8 mouse cellular contexts compared by ENCODE assay signal in genomic region chr10:69399814-69400385, GRCm38 (mm10). TPM values are rescaled to one million over a fixed set of nuclear protein-coding genes. Genes with fewer than 3 reads are reported as not detected.
DNase-seq lines count a peak whose midpoint lies in the region; ATAC-seq lines count a peak whose summit lies in the region.

No protein-coding gene starts in this region.

- H3K27me3 ChIP-seq in heart, embryonic 11.5 days (ENCODE audit: control insufficient read depth, insufficient read depth, low read length): peaks cover 42% of the 10 kb centered on the region
- H3K27me3 ChIP-seq in forebrain, embryonic 13.5 days: peaks cover 60% of the 10 kb centered on the region
- H3K27me3 ChIP-seq in neural tube, embryonic 11.5 days (ENCODE audit: control insufficient read depth, insufficient read depth, low read length): peaks cover 37% of the 10 kb centered on the region

- intact Hi-C loops in heart, postnatal 10 days (cut with DNase I): no loop called here

- H3K9me3 ChIP-seq in heart, embryonic 11.5 days (replicated peaks; ENCODE audit: control insufficient read depth, low read length): no peaks in the 10 kb centered on the region
- no peaks in the 10 kb centered on the region for H3K9me3 ChIP-seq in forebrain, embryonic 13.5 days (replicated peaks)
- no peaks in the 10 kb centered on the region for H3K9me3 ChIP-seq in neural tube, embryonic 11.5 days (ENCODE audit: control insufficient read depth, low read length)

- H3K36me3 ChIP-seq in heart, embryonic 11.5 days (ENCODE audit: control insufficient read depth, insufficient read depth, low read length): no peaks in the 10 kb centered on the region
- no peaks in the 10 kb centered on the region for H3K36me3 ChIP-seq in forebrain, embryonic 13.5 days (ENCODE audit: poor library complexity, severe bottlenecking)
- H3K36me3 ChIP-seq in neural tube, embryonic 11.5 days (ENCODE audit: control insufficient read depth, insufficient read depth, low read length): no peaks in the 10 kb centered on the region

- no peak for ATAC-seq in heart, embryonic 11.5 days (replicated peaks; ENCODE audit: insufficient number of reproducible peaks, low FRiP score, low TSS enrichment)
- no peak for ATAC-seq in forebrain, embryonic 13.5 days
- no peak for ATAC-seq in neural tube, embryonic 11.5 days (ENCODE audit: insufficient read depth, low FRiP score, low TSS enrichment)

- WGBS in heart, embryonic 11.5 days (ENCODE audit: insufficient replicate concordance): 4% methylated on average over 17 of the region's 17 CpGs
- 3% methylated on average over 17 of the region's 17 CpGs for WGBS in forebrain, embryonic 13.5 days
- 4% methylated on average over 17 of the region's 17 CpGs for WGBS in neural tube, embryonic 11.5 days

- H3K9ac ChIP-seq in heart, embryonic 11.5 days (ENCODE audit: low read depth, low read length): no peak overlapping the region
- 0 out of 2 replicates have a peak overlapping the region, but pooled peaks have one; percentile 64 for H3K9ac ChIP-seq in forebrain, embryonic 13.5 days
- H3K9ac ChIP-seq in neural tube, embryonic 11.5 days (ENCODE audit: low read length): no peak overlapping the region

- DNase-seq in heart, postnatal 10 days: no peak
- peak; percentile 21 to 53 for DNase-seq in kidney, postnatal 25 days
- DNase-seq in neural tube, embryonic 11.5 days (ENCODE audit: low spot score): peak; percentile 44
- DNase-seq in urinary bladder, adult 18-20 months (ENCODE audit: low spot score in 2 of 2): no peak
- DNase-seq in layer of hippocampus, postnatal 36 days: no peak
- DNase-seq in spleen, postnatal 14 days (ENCODE audit: low spot score in 2 of 2): no peak

- H3K4me3 ChIP-seq in heart, embryonic 11.5 days (ENCODE audit: low read depth, low read length): peak overlapping the region; percentile 65
- peak overlapping the region; percentile 55 for H3K4me3 ChIP-seq in forebrain, embryonic 13.5 days
- H3K4me3 ChIP-seq in neural tube, embryonic 11.5 days (ENCODE audit: low read depth, low read length): peak overlapping the region; percentile 53

- peak overlapping the region; percentile 98 for H3K4me2 ChIP-seq in heart, embryonic 11.5 days
- peak overlapping the region; percentile 99 for H3K4me2 ChIP-seq in forebrain, embryonic 13.5 days
- peak overlapping the region; percentile 100 for H3K4me2 ChIP-seq in neural tube, embryonic 11.5 days (ENCODE audit: low read depth)

- peaks cover 4% of the 10 kb centered on the region; the same call in 1 of the 2 replicates for H3K4me1 ChIP-seq in heart, embryonic 11.5 days (ENCODE audit: control insufficient read depth, insufficient read depth, low read length)
- peaks cover 25% of the 10 kb centered on the region for H3K4me1 ChIP-seq in forebrain, embryonic 13.5 days
- peaks cover 12% of the 10 kb centered on the region; the same call in 1 of the 2 replicates for H3K4me1 ChIP-seq in neural tube, embryonic 11.5 days (ENCODE audit: control insufficient read depth, insufficient read depth, low read length)

- H3K27ac ChIP-seq in heart, embryonic 11.5 days (ENCODE audit: low read depth, low read length): no peak overlapping the region
- H3K27ac ChIP-seq in forebrain, embryonic 13.5 days: no peak overlapping the region
- H3K27ac ChIP-seq in neural tube, embryonic 11.5 days (ENCODE audit: low read depth, low read length): no peak overlapping the region

RNA-seq across cellular contexts. Expression of gene Ank3, which starts 1.3 kb away (rescaled TPM):
- polyA plus RNA-seq in heart, embryonic 11.5 days (2014; fragmentation: Nextera tagmentation; extraction: Ambion mirVana): 48.9 and 55.7 TPM in 2 replicates
- total RNA-seq in heart, postnatal 10 days (2021): 10 to 100 TPM; 58.0 to 76.6 TPM
- 63.5 and 70.9 TPM in 2 replicates for polyA plus RNA-seq in forebrain, embryonic 13.5 days (2015; fragmentation: Nextera tagmentation; extraction: Ambion mirVana)
- polyA plus RNA-seq in neural tube, embryonic 11.5 days (2014; fragmentation: Nextera tagmentation; extraction: Ambion mirVana): 68.2 and 70.0 TPM in 2 replicates
- 100 to 1,000 TPM; 459 to 516 TPM for total RNA-seq in layer of hippocampus, postnatal 36 days (2021)

RNA-seq across cellular contexts. Expression of gene Cdk1, which starts 47.2 kb away (rescaled TPM):
- 372 and 388 TPM in 2 replicates for polyA plus RNA-seq in heart, embryonic 11.5 days (2014; fragmentation: Nextera tagmentation; extraction: Ambion mirVana)
- 10 to 100 TPM; 40.3 to 40.8 TPM for total RNA-seq in heart, postnatal 10 days (2021)
- 365 and 378 TPM in 2 replicates for polyA plus RNA-seq in forebrain, embryonic 13.5 days (2015; fragmentation: Nextera tagmentation; extraction: Ambion mirVana)
- 370 and 374 TPM in 2 replicates for polyA plus RNA-seq in neural tube, embryonic 11.5 days (2014; fragmentation: Nextera tagmentation; extraction: Ambion mirVana)
- 1 to 10 TPM; 1.2 to 1.5 TPM for total RNA-seq in layer of hippocampus, postnatal 36 days (2021)

Comparison
In these comparisons a context has a peak if more than half of its experiments do, and no peak if none do; other contexts are left out.
1. DNase-seq: peak in kidney, postnatal 25 days (2 of 2) and neural tube, embryonic 11.5 days (single experiment); none in heart, postnatal 10 days (0 of 2), urinary bladder, adult 18-20 months (0 of 2), layer of hippocampus, postnatal 36 days (0 of 2) and spleen, postnatal 14 days (0 of 2).
2. Peak in every context shown above with its lines, with median percentiles within 50 percentile points of each other: H3K4me2 ChIP-seq and H3K4me3 ChIP-seq.